Mouse (Mus musculus) neural tube, embryonic 13.5 days (tissue): ENCODE measurements around the gene Gtf2f2. TPM values are rescaled to one million over a fixed set of nuclear protein-coding genes. Genes with fewer than 3 reads are reported as not detected.

Experiments
- ATAC-seq: fragments of 200-750 bp; cut with Nextera tagmentation; 2 replicates; pipeline ENCODE4 v1.8.0; 2017; ENCODE audit warnings: low read depth, mild to moderate bottlenecking, moderate TSS enrichment, moderate library complexity
- H3K27ac ChIP-seq: fragments of 300-500 bp; sonication (generic); replicated peaks from 2 replicates; pipeline ENCODE4 v1.5.1; 2015; ENCODE audit warnings: moderate library complexity, mild to moderate bottlenecking, inconsistent platforms
- H3K27me3 ChIP-seq: fragments of 300-500 bp; sonication (generic); 2 replicates; pipeline ENCODE4 v1.6.1; 2015; ENCODE audit warnings: mild to moderate bottlenecking, inconsistent platforms
- H3K36me3 ChIP-seq: fragments of 300-500 bp; sonication (generic); 2 replicates; pipeline ENCODE4 v1.6.1; 2015; ENCODE audit warnings: mild to moderate bottlenecking, inconsistent platforms
- H3K4me1 ChIP-seq: fragments of 300-500 bp; sonication (generic); replicated peaks from 2 replicates; pipeline ENCODE4 v1.6.1; 2015; ENCODE audit warnings: inconsistent platforms
- H3K4me2 ChIP-seq: fragments of 300-500 bp; sonication (generic); 2 replicates; pipeline ENCODE4 v1.6.1; 2015; ENCODE audit warnings: inconsistent platforms, mild to moderate bottlenecking, moderate library complexity
- H3K4me3 ChIP-seq: fragments of 300-500 bp; sonication (generic); 2 replicates; pipeline ENCODE4 v1.5.1; 2015; ENCODE audit warnings: mild to moderate bottlenecking, inconsistent platforms
- H3K9ac ChIP-seq: fragments of 300-500 bp; sonication (generic); 2 replicates; pipeline ENCODE4 v1.6.1; 2015; ENCODE audit warnings: moderate library complexity, mild to moderate bottlenecking, inconsistent platforms
- H3K9me3 ChIP-seq: fragments of 300-500 bp; sonication (generic); 2 replicates; pipeline ENCODE4 v1.6.1; 2016; ENCODE audit warnings: inconsistent platforms
- WGBS: fragments of 180-500 bp; shearing (Covaris S2); methylation state at CpG from one replicate; pipeline ENCODE4 v1.1.7; 2015; 5-methylcytosine and 5-hydroxymethylcytosine counted together
- polyA plus RNA-seq: library from polyadenylated mRNA; unstranded; fragments of >200 nt; fragmentation: Nextera tagmentation; extraction: Ambion mirVana; gene quantifications from 2 replicates; pipeline ENCODE4 v1.2.1, GENCODE M21; 2015

Gene Gtf2f2
- 40.1 and 43.1 TPM in 2 replicates for polyA plus RNA-seq

DNA sequence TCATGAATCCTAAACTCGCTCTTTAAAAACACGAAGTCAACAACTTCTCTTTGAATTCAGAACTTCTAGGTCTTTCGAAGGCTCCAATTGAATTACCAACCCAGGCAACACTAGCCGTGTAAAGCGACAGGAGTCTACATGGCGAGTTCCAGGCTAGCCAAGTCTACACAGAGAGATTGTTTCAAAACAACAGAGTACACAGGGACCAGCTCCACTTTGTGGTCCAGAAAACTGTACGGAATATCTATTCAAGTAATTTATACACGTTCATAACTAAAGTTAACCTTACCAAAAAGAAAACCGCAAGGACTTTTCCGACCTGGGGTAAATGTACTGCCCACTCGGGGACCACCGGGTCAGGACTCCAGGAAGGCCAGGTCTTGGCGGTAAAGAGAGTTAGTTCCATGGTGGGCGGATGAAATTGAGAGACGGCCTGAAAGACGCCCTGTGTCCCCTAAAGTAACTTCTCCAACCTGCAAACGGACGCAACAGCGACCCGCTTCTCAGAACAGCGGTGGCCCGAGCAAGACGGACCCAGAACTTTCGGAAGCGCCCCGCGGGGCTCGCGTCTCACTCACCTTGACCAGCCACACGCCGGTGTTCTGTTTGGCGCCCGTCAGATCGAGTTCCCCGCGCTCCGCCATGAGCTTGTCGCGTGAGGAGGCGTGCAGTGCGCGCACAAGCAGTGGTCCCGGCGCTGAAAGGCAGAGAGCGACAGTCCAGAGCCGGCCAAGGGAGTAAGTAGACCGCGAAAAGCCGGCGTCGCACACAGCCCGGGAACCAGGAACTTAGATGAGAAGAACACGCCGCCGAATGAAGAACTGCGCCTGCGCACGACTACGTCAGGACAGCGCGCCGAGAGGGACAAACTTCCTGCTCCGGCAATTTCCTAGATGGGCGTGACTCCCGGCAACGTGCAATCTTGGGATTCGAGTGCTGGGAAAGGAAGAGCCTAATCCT is at the start of gene Gtf2f2:
TSS of gene Gtf2f2 (minus strand) at position 764 of the 960 bp plus-strand sequence.
- ATAC-seq: peak; percentile 93
- no peaks in the 10 kb centered on the region for H3K9me3 ChIP-seq
- peak within 1 kb of the TSS; percentile 90 for H3K4me3 ChIP-seq
- H3K4me1 ChIP-seq: peaks cover 17% of the 10 kb centered on the region
- 0 out of 2 replicates have a peak, but pooled peaks cover 10% of the 10 kb centered on the region for H3K27me3 ChIP-seq
- peak within 1 kb of the TSS; percentile 82 for H3K27ac ChIP-seq
- WGBS: 1% methylated on average over 67 of the region's 67 CpGs
- H3K4me2 ChIP-seq: peak within 1 kb of the TSS; percentile 86
- H3K36me3 ChIP-seq: no peaks in the 10 kb centered on the region
- H3K9ac ChIP-seq: peak within 1 kb of the TSS; percentile 83

DNA sequence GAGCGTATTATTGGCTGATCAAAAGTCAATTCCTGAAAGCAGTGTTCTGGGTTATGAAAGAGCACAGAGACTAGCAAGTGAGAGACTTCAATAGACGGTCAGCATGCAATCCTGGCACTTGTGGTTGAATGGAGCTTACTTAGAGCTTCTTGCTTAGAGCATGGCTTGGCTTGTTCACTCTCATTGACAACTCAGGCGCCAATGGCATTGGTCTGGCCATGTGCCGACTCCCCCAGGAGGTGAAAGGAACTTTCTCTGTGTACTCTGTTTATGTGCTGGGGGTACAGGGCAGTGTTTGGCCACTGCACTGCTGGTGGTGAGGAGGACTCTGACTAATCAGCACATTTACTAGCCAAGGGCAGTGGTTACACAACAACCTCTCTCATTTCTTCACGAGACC is 48.8 kb upstream of the Gtf2f2 start:
- 81% methylated on average over 5 of the region's 5 CpGs for WGBS
- no peaks in the 10 kb centered on the region for H3K9me3 ChIP-seq
- H3K9ac ChIP-seq: no peak overlapping the region
- no peaks in the 10 kb centered on the region for H3K36me3 ChIP-seq
- ATAC-seq: no peak
- H3K4me2 ChIP-seq: no peak overlapping the region
- no peak overlapping the region for H3K27ac ChIP-seq
- no peaks in the 10 kb centered on the region for H3K27me3 ChIP-seq
- peaks cover under 1% of the 10 kb centered on the region for H3K4me1 ChIP-seq
- no peak overlapping the region for H3K4me3 ChIP-seq

DNA sequence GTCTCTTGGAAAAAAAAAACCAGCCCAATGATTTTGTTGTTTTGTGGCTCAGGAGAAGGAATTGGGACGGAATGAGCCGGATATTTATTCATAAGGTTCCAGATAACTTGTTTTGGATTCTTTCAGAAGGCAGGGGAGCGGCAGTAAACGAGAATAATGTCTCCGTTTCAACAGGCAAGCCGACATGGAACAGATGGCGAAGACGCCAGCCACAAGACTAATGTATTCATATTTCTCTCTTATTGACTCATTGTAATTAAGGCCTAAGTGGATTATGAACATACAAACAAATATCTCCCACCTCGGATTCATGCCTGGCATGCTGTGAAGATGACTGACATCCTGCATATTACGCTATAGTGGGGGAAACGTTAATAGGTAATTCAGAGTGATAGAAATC is 43.1 kb upstream of the Gtf2f2 start:
- ATAC-seq: no peak
- Histone ChIP-seq H3K9ac (no peak overlapping the region), H3K4me2 (no peak overlapping the region), H3K4me3 (no peak overlapping the region), H3K36me3 (no peaks in the 10 kb centered on the region), H3K27ac (peak overlapping the region; percentile 64), H3K9me3 (no peaks in the 10 kb centered on the region), H3K4me1 (peaks cover 12% of the 10 kb centered on the region), H3K27me3 (no peaks in the 10 kb centered on the region)
- WGBS: 59% methylated on average over 11 of the region's 11 CpGs

GRCm38 (mm10) chr14:76051966-76052365 is 41.3 kb upstream of the Gtf2f2 start:
- Histone ChIP-seq H3K4me1 (peaks cover 12% of the 10 kb centered on the region), H3K27ac (no peak overlapping the region), H3K4me2 (no peak overlapping the region), H3K4me3 (no peak overlapping the region), H3K9ac (no peak overlapping the region), H3K27me3 (no peaks in the 10 kb centered on the region), H3K9me3 (no peaks in the 10 kb centered on the region), H3K36me3 (no peaks in the 10 kb centered on the region)
- WGBS: 83% methylated on average over 7 of the region's 7 CpGs
- no peak for ATAC-seq

DNA sequence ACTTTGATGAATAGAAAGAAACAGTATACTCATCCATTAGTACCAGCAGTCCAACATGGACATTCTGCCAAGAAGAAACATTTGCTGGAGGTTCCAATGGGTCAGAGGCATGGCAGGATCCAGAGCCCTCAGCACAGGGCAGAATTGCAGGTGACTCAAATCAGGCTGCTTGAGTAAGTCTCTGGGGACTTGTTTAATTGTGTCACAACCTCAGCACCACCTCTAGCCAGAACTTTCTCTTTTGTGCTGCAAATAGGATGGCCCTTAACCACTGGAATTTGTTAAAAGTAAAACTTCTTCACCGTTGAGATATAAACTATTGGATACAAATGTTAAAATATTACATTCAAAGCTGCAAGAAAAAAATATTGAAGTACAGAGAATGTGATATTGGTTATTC is 35.1 kb upstream of the Gtf2f2 start:
- Histone ChIP-seq H3K27me3 (no peaks in the 10 kb centered on the region), H3K36me3 (no peaks in the 10 kb centered on the region), H3K9me3 (no peaks in the 10 kb centered on the region), H3K27ac (no peak overlapping the region), H3K4me3 (no peak overlapping the region), H3K4me1 (0 out of 2 replicates have a peak, but pooled peaks cover 5% of the 10 kb centered on the region), H3K4me2 (no peak overlapping the region), H3K9ac (no peak overlapping the region)
- WGBS: 60% methylated on average over 1 of the region's 1 CpGs
- no peak for ATAC-seq

DNA sequence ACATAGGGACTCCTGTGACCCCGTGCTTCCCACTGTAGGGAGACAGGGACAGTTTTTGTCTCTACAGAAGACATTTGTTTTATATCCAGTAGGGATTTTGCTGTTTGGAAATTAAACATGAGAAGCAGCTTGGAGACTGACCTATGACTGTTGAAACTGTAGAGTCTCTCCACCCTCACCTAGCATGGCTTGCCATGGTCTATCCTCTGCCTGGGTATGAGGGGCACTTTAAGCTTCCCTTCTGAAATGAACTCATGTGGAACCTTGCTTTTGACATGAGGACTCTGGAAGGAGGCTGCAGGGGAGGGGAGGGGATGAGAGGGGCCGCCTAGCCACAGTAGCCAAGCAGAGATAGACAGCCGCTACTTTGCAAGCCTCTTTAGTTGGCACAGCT is 33.5 kb upstream of the Gtf2f2 start:
- no peak overlapping the region for H3K27ac ChIP-seq
- 0 out of 2 replicates have a peak overlapping the region, but pooled peaks have one; percentile 26 for H3K9ac ChIP-seq
- no peaks in the 10 kb centered on the region for H3K27me3 ChIP-seq
- WGBS: 69% methylated on average over 3 of the region's 3 CpGs
- no peaks in the 10 kb centered on the region for H3K36me3 ChIP-seq
- H3K4me1 ChIP-seq: 0 out of 2 replicates have a peak, but pooled peaks cover 5% of the 10 kb centered on the region
- no peak for ATAC-seq
- H3K9me3 ChIP-seq: no peaks in the 10 kb centered on the region
- H3K4me3 ChIP-seq: no peak overlapping the region
- no peak overlapping the region for H3K4me2 ChIP-seq

DNA sequence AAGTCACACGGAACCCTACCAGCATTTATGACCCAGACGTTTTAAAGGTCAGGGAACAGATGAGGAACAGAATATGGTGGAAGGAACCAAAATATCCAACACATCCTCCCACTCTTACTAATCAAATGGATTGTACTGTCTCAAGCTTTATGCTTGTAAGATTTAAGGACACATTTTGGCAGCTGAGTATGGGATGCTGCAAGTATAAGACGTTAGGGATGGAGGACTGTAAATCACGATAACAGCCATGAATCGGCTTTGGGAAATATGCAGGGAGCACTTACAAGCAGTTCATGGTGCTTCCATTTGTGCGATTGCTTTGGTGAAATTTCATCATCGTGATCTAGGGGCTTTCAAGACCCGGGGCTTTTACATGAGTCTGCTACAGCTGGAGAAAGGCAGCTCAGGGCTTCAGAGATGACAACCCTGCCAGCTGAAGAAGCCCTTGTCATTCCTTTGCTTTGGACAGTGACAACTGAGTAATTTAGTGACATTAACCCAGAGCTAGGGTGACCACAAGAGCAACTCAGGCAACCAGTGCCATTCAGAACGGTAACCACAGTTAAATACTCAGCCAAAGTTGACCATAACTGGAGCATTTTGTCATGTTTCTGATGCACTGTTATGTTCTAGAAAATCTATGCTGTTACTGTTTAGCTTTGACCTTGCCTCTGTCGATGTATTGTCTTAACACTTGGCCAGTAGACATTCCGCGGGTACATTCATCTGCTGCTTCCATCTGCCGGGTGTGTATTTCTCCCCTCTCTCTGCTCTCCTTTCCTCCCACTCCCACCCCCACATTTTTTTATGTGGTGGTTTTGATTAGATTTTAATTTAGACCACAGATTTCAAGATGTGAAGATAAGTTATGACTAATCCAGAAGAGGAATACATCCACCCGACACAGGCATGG is 32.8 kb upstream of the Gtf2f2 start:
- Histone ChIP-seq H3K36me3 (no peaks in the 10 kb centered on the region), H3K9me3 (no peaks in the 10 kb centered on the region), H3K27ac (0 out of 2 replicates have a peak overlapping the region, but pooled peaks have one; percentile 0), H3K9ac (no peak overlapping the region), H3K4me1 (0 out of 2 replicates have a peak, but pooled peaks cover 5% of the 10 kb centered on the region), H3K27me3 (no peaks in the 10 kb centered on the region), H3K4me3 (no peak overlapping the region), H3K4me2 (no peak overlapping the region)
- WGBS: 78% methylated on average over 14 of the region's 14 CpGs
- no peak for ATAC-seq

GRCm38 (mm10) chr14:76033221-76033637 is 22.6 kb upstream of the Gtf2f2 start:
- no peak overlapping the region for H3K4me3 ChIP-seq
- H3K9me3 ChIP-seq: no peaks in the 10 kb centered on the region
- H3K27ac ChIP-seq: peak overlapping the region; percentile 86
- peaks cover 45% of the 10 kb centered on the region for H3K4me1 ChIP-seq
- H3K9ac ChIP-seq: peak overlapping the region; percentile 49; the same call in 1 of the 2 replicates
- peaks cover 3% of the 10 kb centered on the region; the same call in 1 of the 2 replicates for H3K27me3 ChIP-seq
- 9% methylated on average over 7 of the region's 7 CpGs for WGBS
- no peaks in the 10 kb centered on the region for H3K36me3 ChIP-seq
- peak overlapping the region; percentile 35 for H3K4me2 ChIP-seq
- peak; percentile 78 for ATAC-seq

DNA sequence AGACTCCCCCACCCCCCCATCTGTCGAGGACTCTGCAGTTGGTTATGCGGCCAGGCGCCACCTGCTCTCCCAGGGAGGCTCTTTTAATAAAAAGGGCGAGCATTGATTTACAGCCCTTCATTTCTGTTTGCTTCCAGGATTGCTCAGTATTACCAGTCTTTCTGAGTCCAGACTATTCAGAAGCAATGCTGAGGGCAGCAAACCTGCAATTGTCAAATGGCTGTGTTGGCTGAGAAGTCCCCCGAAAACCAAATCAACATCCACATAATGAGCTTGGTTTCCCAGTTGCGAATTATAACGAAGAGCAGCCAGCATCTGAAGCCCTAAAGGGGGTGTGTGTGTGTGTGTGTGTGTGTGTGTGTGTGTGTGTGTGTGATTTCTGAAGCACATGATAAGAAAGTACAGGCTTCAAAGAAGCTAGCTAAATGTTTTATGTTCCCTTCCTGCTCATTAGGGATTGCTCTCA is 22.0 kb upstream of the Gtf2f2 start:
- H3K27me3 ChIP-seq: peaks cover 3% of the 10 kb centered on the region; the same call in 1 of the 2 replicates
- peaks cover 45% of the 10 kb centered on the region for H3K4me1 ChIP-seq
- peak overlapping the region; percentile 86 for H3K27ac ChIP-seq
- peak; percentile 78 for ATAC-seq
- H3K36me3 ChIP-seq: no peaks in the 10 kb centered on the region
- H3K9me3 ChIP-seq: no peaks in the 10 kb centered on the region
- peak overlapping the region; percentile 49; the same call in 1 of the 2 replicates for H3K9ac ChIP-seq
- H3K4me2 ChIP-seq: peak overlapping the region; percentile 35
- WGBS: 19% methylated on average over 7 of the region's 7 CpGs
- no peak overlapping the region for H3K4me3 ChIP-seq

- H3K4me1 ChIP-seq: peaks cover 45% of the 10 kb centered on the region
- no peaks in the 10 kb centered on the region for H3K36me3 ChIP-seq
- H3K9me3 ChIP-seq: no peaks in the 10 kb centered on the region
- H3K9ac ChIP-seq: no peak overlapping the region
- no peak for ATAC-seq
- no peak overlapping the region for H3K4me3 ChIP-seq
- WGBS: 55% methylated on average over 11 of the region's 11 CpGs
- H3K4me2 ChIP-seq: peak overlapping the region; percentile 5; the same call in 1 of the 2 replicates
- no peaks in the 10 kb centered on the region for H3K27me3 ChIP-seq
- H3K27ac ChIP-seq: peak overlapping the region; percentile 86
These were observed 20.6 kb upstream of the Gtf2f2 start for GRCm38 (mm10) chr14:76031117-76031842.

- Histone ChIP-seq H3K4me1 (peaks cover 14% of the 10 kb centered on the region), H3K27me3 (no peaks in the 10 kb centered on the region), H3K9me3 (no peaks in the 10 kb centered on the region), H3K27ac (no peak overlapping the region), H3K4me2 (no peak overlapping the region), H3K9ac (no peak overlapping the region), H3K4me3 (no peak overlapping the region), H3K36me3 (no peaks in the 10 kb centered on the region)
- WGBS: 85% methylated on average over 4 of the region's 4 CpGs
- ATAC-seq: no peak
These were observed 14.0 kb upstream of the Gtf2f2 start for GRCm38 (mm10) chr14:76024641-76025040.
